Mouse (Mus musculus) small intestine, adult 2 months (tissue): ENCODE measurements at regions not wholly inside any gene's neighbourhood (a gene's known extent, or its start where the extent isn't known, plus 50 kb on each side); places are given as distances from the start of the nearest gene placed in this dataset.

Experiments used
- H3K27ac ChIP-seq: fragments of 200-500 bp; 2 replicates; pipeline ENCODE4 v1.5.1; 2012; ENCODE audit warnings: low read depth, low read length, control low read depth, inconsistent platforms; ENCODE audit not compliant: insufficient read depth
- H3K27me3 ChIP-seq: fragments of 200-500 bp; 2 replicates; pipeline ENCODE4 v1.6.1; 2012; ENCODE audit warnings: mild to moderate bottlenecking, moderate library complexity, low read length, inconsistent platforms; ENCODE audit not compliant: control insufficient read depth, insufficient read depth
- H3K36me3 ChIP-seq: fragments of 200-500 bp; 2 replicates; pipeline ENCODE4 v1.6.1; 2012; ENCODE audit warnings: mild to moderate bottlenecking, low read length, control low read depth, inconsistent platforms; ENCODE audit not compliant: control insufficient read depth, insufficient read depth
- H3K4me1 ChIP-seq: fragments of 200-500 bp; 2 replicates; pipeline ENCODE4 v1.6.1; 2012; ENCODE audit warnings: low read length, inconsistent platforms, mixed read lengths; ENCODE audit not compliant: control insufficient read depth, insufficient read depth, insufficient read length
- H3K4me3 ChIP-seq: fragments of 200-500 bp; 2 replicates; pipeline ENCODE4 v1.5.1; 2012; ENCODE audit warnings: low read depth, mild to moderate bottlenecking, control low read depth, inconsistent platforms, low read length, moderate library complexity
- CTCF ChIP-seq: fragments of 200-500 bp; IDR thresholded peaks from 2 replicates; pipeline ENCODE4 v1.5.1; 2012; ENCODE audit warnings: low read depth, mild to moderate bottlenecking, control low read depth, inconsistent platforms, low read length, moderate library complexity, mixed read lengths; ENCODE audit not compliant: insufficient replicate concordance, insufficient read length; ENCODE audit errors: extremely low read depth
- POLR2A ChIP-seq: fragments of 200-500 bp; IDR thresholded peaks from 2 replicates; pipeline ENCODE4 v1.6.1; 2012; ENCODE audit warnings: low read depth, mild to moderate bottlenecking, control low read depth, inconsistent platforms, low read length, moderate library complexity
- WGBS: fragments of 180-500 bp; shearing (Covaris S2); methylation state at CpG from one replicate; pipeline ENCODE4 v1.1.7; 2018; 5-methylcytosine and 5-hydroxymethylcytosine counted together

GRCm38 (mm10) chr5:39050512-39050911, 173.9 kb upstream of the Clnk start:
- no peak overlapping the region for H3K27ac ChIP-seq
- 60% methylated on average over 3 of the region's 3 CpGs for WGBS
- TF ChIP-seq POLR2A (no peak), CTCF (no peak)

GRCm38 (mm10) chr5:39049141-39049540, 172.5 kb upstream of the Clnk start:
- 60% methylated on average over 2 of the region's 2 CpGs for WGBS
- Histone ChIP-seq H3K4me1 (no peaks in the 10 kb centered on the region), H3K27me3 (no peaks in the 10 kb centered on the region), H3K36me3 (no peaks in the 10 kb centered on the region), H3K4me3 (no peak overlapping the region), H3K27ac (no peak overlapping the region)
- TF ChIP-seq CTCF (no peak), POLR2A (no peak)

More at GRCm38 (mm10) chr5:39050512-39050911, 173.9 kb upstream of the Clnk start:
- Histone ChIP-seq H3K27me3 (no peaks in the 10 kb centered on the region), H3K36me3 (no peaks in the 10 kb centered on the region), H3K4me1 (no peaks in the 10 kb centered on the region), H3K4me3 (no peak overlapping the region)

DNA sequence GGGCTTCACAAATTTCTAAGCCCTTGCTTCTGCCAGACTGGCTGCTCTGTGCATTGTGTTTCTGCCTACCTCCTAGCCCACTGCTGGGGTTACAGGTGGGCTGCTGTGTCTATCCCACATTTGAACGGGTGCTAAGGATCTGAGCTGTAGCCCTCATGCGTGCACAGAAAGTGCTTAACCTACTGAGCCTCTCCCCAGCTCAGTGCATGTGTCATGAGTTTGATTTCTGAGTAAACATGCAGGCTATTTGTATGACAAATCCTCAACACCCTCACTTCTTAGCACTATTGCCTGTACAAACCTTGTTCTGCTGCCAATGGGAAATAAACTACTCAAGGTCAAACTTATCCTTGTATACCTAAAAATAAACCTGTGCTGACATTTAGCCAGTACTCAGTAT, 163.9 kb upstream of the Clnk start:
- 45% methylated on average over 2 of the region's 2 CpGs for WGBS
- Histone ChIP-seq H3K27ac (no peak overlapping the region), H3K27me3 (no peaks in the 10 kb centered on the region), H3K4me3 (no peak overlapping the region), H3K4me1 (no peaks in the 10 kb centered on the region), H3K36me3 (no peaks in the 10 kb centered on the region)
- no peak for TF ChIP-seq POLR2A
- TF ChIP-seq CTCF = no peak

GRCm38 (mm10) chr5:39023241-39023640, 146.6 kb upstream of the Clnk start:
- TF ChIP-seq POLR2A (no peak), CTCF (no peak)
- Histone ChIP-seq H3K36me3 (no peaks in the 10 kb centered on the region), H3K4me3 (no peak overlapping the region), H3K4me1 (no peaks in the 10 kb centered on the region), H3K27me3 (no peaks in the 10 kb centered on the region), H3K27ac (no peak overlapping the region)
- WGBS = 84% methylated on average over 4 of the region's 4 CpGs

DNA sequence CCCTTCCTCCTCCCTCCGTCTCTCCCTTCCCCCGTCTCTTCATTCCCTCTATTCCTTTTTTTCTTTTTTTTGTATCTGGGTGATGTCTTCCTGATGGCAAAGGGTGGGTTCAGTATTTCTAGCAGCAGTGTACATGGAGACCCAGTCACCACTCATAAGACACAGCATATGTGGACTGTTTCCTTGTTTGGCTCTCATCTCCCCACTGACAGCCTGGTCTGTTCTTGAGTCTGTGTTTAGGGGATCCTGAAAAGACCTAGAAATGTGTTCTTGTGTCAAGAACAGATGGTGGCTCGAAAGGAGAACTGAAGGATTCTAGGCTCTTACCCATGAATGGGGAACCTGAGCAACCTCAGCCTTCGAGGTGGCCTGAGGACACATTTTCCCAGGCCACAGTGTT, 124.0 kb upstream of the Clnk start:
- Histone ChIP-seq H3K27me3 (no peaks in the 10 kb centered on the region), H3K4me1 (no peaks in the 10 kb centered on the region), H3K4me3 (no peak overlapping the region), H3K27ac (no peak overlapping the region), H3K36me3 (no peaks in the 10 kb centered on the region)
- TF ChIP-seq POLR2A (no peak), CTCF (no peak)
- WGBS = 76% methylated on average over 4 of the region's 4 CpGs

DNA sequence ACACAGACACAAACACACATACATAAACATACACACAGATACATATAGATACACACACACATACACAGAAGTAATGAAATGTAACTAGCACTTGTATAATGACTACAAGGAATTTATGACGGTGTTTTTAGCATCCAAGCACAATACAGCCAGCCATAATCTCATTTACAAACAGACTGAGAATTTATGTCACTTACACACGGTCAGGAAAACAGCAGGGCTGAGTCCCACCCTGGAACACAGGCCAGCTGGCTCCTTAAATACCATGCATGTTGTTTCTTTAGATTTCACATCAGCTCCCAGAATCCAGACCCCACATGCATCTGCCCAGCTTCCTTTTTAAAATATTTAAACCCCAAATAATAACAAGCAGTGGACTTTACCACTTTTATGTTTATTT, 123.1 kb upstream of the Clnk start:
- TF ChIP-seq CTCF = no peak
- no peak for TF ChIP-seq POLR2A
- Histone ChIP-seq H3K27me3 (no peaks in the 10 kb centered on the region), H3K36me3 (no peaks in the 10 kb centered on the region), H3K4me3 (no peak overlapping the region), H3K4me1 (no peaks in the 10 kb centered on the region), H3K27ac (no peak overlapping the region)
- WGBS = 25% methylated on average over 2 of the region's 2 CpGs

DNA sequence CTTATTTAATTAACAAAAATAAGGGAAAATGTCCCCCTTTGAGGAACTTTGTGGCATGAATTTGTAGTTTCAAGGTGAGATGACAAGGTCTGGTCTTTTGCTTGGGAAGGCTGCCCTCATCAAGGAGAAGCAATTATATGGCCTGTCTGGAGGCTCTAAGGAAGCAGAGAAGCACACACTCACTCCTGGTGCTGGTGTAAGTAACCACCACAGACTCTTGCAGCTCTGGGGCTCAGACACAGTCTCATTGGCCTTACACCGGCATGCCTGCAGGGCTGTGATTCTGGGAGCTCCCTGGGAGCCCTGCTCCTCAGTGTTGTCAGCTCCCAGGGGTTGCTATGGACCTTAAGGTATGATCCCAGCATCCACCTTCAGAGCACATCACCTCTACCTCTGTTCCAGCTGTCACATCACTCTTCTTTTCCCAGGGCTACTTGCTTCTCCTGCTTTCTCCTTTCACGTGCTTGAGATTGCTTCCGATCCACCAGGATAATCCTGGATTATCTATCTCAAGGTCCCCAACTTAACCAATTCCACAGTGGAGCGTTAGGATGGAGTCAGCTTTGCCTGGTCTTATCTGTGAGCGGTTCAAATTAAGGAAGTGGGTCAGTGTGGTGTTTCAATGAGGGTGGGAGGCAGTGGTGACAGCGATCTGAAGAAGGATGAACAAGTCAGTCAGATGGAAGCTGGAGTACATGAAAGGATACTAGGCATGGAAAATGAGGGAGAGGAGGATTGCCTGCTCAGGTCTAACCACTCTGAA, 96.0 kb upstream of the Clnk start:
- Histone ChIP-seq H3K36me3 (no peaks in the 10 kb centered on the region), H3K27me3 (no peaks in the 10 kb centered on the region), H3K27ac (no peak overlapping the region), H3K4me3 (no peak overlapping the region), H3K4me1 (no peaks in the 10 kb centered on the region)
- no peak for TF ChIP-seq CTCF
- no peak for TF ChIP-seq POLR2A
- 71% methylated on average over 6 of the region's 6 CpGs for WGBS

DNA sequence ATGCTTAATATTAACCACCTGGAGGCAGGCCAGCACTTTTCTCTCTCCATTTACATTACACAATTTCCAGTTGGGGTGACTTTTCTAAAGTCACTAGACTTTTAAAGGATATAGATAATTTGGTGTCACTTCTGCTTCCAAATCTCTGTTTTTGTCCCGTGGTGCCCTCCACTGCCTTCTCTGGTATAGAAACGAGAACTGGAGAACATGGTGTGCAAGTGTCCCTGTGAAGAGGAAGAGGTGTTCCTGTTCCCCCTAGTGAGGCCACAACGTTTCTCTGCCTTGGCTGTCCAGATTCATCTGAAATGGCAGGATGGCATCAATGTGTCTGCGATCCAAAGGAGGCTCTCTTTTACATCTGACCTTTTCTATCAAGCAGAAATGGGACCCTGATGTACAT, 93.9 kb upstream of the Clnk start:
- Histone ChIP-seq H3K4me1 (no peaks in the 10 kb centered on the region), H3K4me3 (no peak overlapping the region), H3K27ac (no peak overlapping the region), H3K36me3 (no peaks in the 10 kb centered on the region), H3K27me3 (no peaks in the 10 kb centered on the region)
- WGBS = 78% methylated on average over 4 of the region's 4 CpGs
- TF ChIP-seq POLR2A (no peak), CTCF (no peak)
